Mouse (Mus musculus) stomach, postnatal 0 days (tissue): Measurements from ENCODE around the gene Myo5a. TPM values are rescaled to one million over a fixed set of nuclear protein-coding genes. Genes with fewer than 3 reads are reported as not detected.
A peak's percentile ranks its signal among the peaks of the same experiment; 100 is the strongest.

Source experiments
- ATAC-seq: fragments of 200-750 bp; cut with Nextera tagmentation; 2 replicates; pipeline ENCODE4 v1.8.0; 2017; ENCODE audit not compliant: low FRiP score, low TSS enrichment
- DNase-seq: peaks from one replicate; pipeline ENCODE4 v3.0.0-alpha.2; 2016; ENCODE audit warnings: low spot score
- H3K27ac ChIP-seq: fragments of 300-500 bp; sonication (generic); replicated peaks from 2 replicates; pipeline ENCODE4 v1.5.1; 2014; ENCODE audit warnings: mild to moderate bottlenecking, control low read depth
- H3K27me3 ChIP-seq: fragments of 300-500 bp; sonication (generic); 2 replicates; pipeline ENCODE4 v1.6.1; 2014; ENCODE audit warnings: low read length; ENCODE audit not compliant: control insufficient read depth, insufficient read depth
- H3K36me3 ChIP-seq: fragments of 300-500 bp; sonication (generic); 2 replicates; pipeline ENCODE4 v1.6.1; 2014; ENCODE audit warnings: low read length, mixed read lengths; ENCODE audit not compliant: control insufficient read depth, insufficient read depth
- H3K4me1 ChIP-seq: fragments of 300-500 bp; sonication (generic); replicated peaks from 2 replicates; pipeline ENCODE4 v1.6.1; 2014; ENCODE audit warnings: antibody characterized with exemption; ENCODE audit not compliant: control insufficient read depth, insufficient read depth
- H3K4me2 ChIP-seq: fragments of 300-500 bp; sonication (generic); replicated peaks from 2 replicates; pipeline ENCODE4 v1.6.1; 2014; ENCODE audit warnings: low read depth, mild to moderate bottlenecking, control low read depth, moderate library complexity
- H3K4me3 ChIP-seq: fragments of 300-500 bp; sonication (generic); 2 replicates; pipeline ENCODE4 v1.5.1; 2014; ENCODE audit warnings: low read depth, low read length, control low read depth
- H3K9ac ChIP-seq: fragments of 300-500 bp; sonication (generic); 2 replicates; pipeline ENCODE4 v1.6.1; 2014; ENCODE audit warnings: mild to moderate bottlenecking, low read length, control low read depth, mixed read lengths
- H3K9me3 ChIP-seq: fragments of 300-500 bp; sonication (generic); 2 replicates; pipeline ENCODE4 v1.6.1; 2016; ENCODE audit warnings: low read length; ENCODE audit not compliant: control insufficient read depth
- CTCF ChIP-seq: IDR thresholded peaks from 2 replicates; pipeline ENCODE4 v1.5.1; 2016; ENCODE audit warnings: antibody characterized with exemption, low read depth, mild to moderate bottlenecking, moderate library complexity
- EP300 ChIP-seq: optimal IDR thresholded peaks from 2 replicates; pipeline ENCODE3; 2016; ENCODE audit warnings: antibody characterized with exemption
- WGBS: fragments of 180-500 bp; shearing (Covaris S2); extraction: QIAGEN DNeasy Blood & Tissue Kit; methylation state at CpG from one replicate; pipeline ENCODE4 v1.1.7; 2014; 5-methylcytosine and 5-hydroxymethylcytosine counted together
- polyA plus RNA-seq: library from polyadenylated mRNA; unstranded; fragments of >200 nt; fragmentation: Nextera tagmentation; extraction: Ambion mirVana; gene quantifications from 2 replicates; pipeline ENCODE4 v1.2.1, GENCODE M21; 2015

The Myo5a gene
- 4.3 and 4.9 TPM in 2 replicates for polyA plus RNA-seq

GRCm38 (mm10) chr9:75070457-75071028 is at the start of gene Myo5a:
Gene Myo5a (plus strand): TSS chr9:75071015.
- no peaks in the 10 kb centered on the region for H3K36me3 ChIP-seq
- 0 out of 2 replicates have a peak, but pooled peaks cover 2% of the 10 kb centered on the region for H3K4me1 ChIP-seq
- H3K4me2 ChIP-seq, result peak within 1 kb of the TSS; percentile 95
- TF ChIP-seq EP300, result no peak
- TF ChIP-seq CTCF, result no peak
- 22% methylated on average over 23 of the region's 23 CpGs for WGBS
- H3K9ac ChIP-seq, result peak within 1 kb of the TSS; percentile 78
- no peaks in the 10 kb centered on the region for H3K27me3 ChIP-seq
- no peaks in the 10 kb centered on the region for H3K9me3 ChIP-seq
- no peak for DNase-seq
- peak within 1 kb of the TSS; percentile 73 for H3K4me3 ChIP-seq
- peak within 1 kb of the TSS; percentile 86 for H3K27ac ChIP-seq
- ATAC-seq, result no peak; the same call in 1 of the 2 replicates

GRCm38 (mm10) chr9:75022546-75022945 is 48.3 kb upstream of the Myo5a start:
- 60% methylated on average over 7 of the region's 7 CpGs for WGBS
- TF ChIP-seq CTCF, result no peak
- TF ChIP-seq EP300, result no peak
- Histone ChIP-seq H3K4me2 (no peak overlapping the region), H3K27me3 (no peaks in the 10 kb centered on the region), H3K4me3 (no peak overlapping the region), H3K27ac (0 out of 2 replicates have a peak overlapping the region, but pooled peaks have one; percentile 13), H3K4me1 (no peaks in the 10 kb centered on the region), H3K36me3 (peaks cover 8% of the 10 kb centered on the region; the same call in 1 of the 2 replicates), H3K9me3 (no peaks in the 10 kb centered on the region), H3K9ac (no peak overlapping the region)
- ATAC-seq, result no peak
- DNase-seq, result no peak

GRCm38 (mm10) chr9:75023150-75023894 is 47.5 kb upstream of the Myo5a start:
- 59% methylated on average over 5 of the region's 5 CpGs for WGBS
- H3K27ac ChIP-seq, result no peak overlapping the region
- no peaks in the 10 kb centered on the region for H3K4me1 ChIP-seq
- no peak overlapping the region for H3K9ac ChIP-seq
- no peaks in the 10 kb centered on the region for H3K9me3 ChIP-seq
- H3K4me3 ChIP-seq, result no peak overlapping the region
- no peaks in the 10 kb centered on the region for H3K27me3 ChIP-seq
- peaks cover 8% of the 10 kb centered on the region; the same call in 1 of the 2 replicates for H3K36me3 ChIP-seq
- no peak overlapping the region for H3K4me2 ChIP-seq
- DNase-seq, result peak; percentile 1
- no peak for ATAC-seq
- TF ChIP-seq CTCF (no peak), EP300 (no peak)

DNA sequence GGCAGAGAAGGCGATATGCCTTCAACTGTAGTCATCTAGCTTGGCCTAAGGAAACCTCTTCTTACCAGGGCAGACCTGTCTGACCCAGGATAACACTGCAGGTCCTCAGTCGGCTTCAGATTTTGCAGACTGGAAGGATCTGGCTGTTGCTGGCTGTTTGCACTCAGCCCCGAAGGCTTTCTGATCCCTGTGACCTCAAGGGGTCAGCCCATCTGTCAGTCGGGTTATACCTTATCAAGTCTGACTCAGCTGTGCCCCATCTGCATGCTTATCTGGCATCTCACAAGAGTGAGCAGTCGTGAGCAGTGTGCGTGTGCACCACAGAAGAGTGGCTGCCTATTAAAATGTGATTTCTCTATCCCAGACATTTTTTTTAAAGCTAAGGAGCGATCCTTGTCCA is 46.7 kb upstream of the Myo5a start:
- peaks cover 3% of the 10 kb centered on the region; the same call in 1 of the 2 replicates for H3K36me3 ChIP-seq
- 50% methylated on average over 7 of the region's 7 CpGs for WGBS
- no peaks in the 10 kb centered on the region for H3K27me3 ChIP-seq
- H3K4me2 ChIP-seq, result no peak overlapping the region
- no peak overlapping the region for H3K27ac ChIP-seq
- H3K9ac ChIP-seq, result no peak overlapping the region
- no peaks in the 10 kb centered on the region for H3K4me1 ChIP-seq
- DNase-seq, result no peak
- no peak for ATAC-seq
- no peak for TF ChIP-seq EP300
- no peak for TF ChIP-seq CTCF
- no peak overlapping the region for H3K4me3 ChIP-seq
- H3K9me3 ChIP-seq, result no peaks in the 10 kb centered on the region

DNA sequence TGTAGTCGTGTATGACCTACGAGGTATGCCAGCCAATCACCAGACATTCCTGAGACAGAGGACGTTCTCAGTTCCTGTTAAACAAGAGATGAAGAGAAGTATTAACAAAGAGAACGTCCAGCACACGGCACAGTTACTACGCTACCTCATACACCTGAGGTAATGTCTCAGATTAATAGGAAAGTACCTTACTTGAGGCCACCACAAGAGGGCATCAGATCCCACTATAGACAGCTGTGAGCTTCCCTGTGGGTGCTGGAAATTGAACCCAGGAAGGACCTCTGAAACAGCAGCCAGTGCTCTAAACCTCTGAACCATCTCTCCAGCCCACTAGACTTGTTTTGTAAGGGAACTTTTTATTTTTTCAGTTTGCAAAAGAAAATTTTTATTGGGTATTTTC is 45.1 kb upstream of the Myo5a start:
- DNase-seq, result no peak
- TF ChIP-seq EP300 (no peak), CTCF (peak; percentile 63)
- H3K9ac ChIP-seq, result no peak overlapping the region

GRCm38 (mm10) chr9:75032408-75032807 is 38.4 kb upstream of the Myo5a start:
- Histone ChIP-seq H3K27ac (no peak overlapping the region), H3K4me3 (no peak overlapping the region), H3K27me3 (no peaks in the 10 kb centered on the region), H3K4me2 (no peak overlapping the region), H3K36me3 (peaks cover 2% of the 10 kb centered on the region; the same call in 1 of the 2 replicates), H3K9ac (no peak overlapping the region), H3K9me3 (no peaks in the 10 kb centered on the region), H3K4me1 (no peaks in the 10 kb centered on the region)
- DNase-seq, result no peak
- no peak for ATAC-seq
- TF ChIP-seq CTCF (no peak), EP300 (no peak)
- 93% methylated on average over 1 of the region's 1 CpGs for WGBS

More for the DNA sequence above, 45.1 kb upstream of the Myo5a start:
- no peak for ATAC-seq
- 76% methylated on average over 6 of the region's 6 CpGs for WGBS
- Histone ChIP-seq H3K27ac (no peak overlapping the region), H3K4me3 (no peak overlapping the region), H3K27me3 (no peaks in the 10 kb centered on the region), H3K9me3 (no peaks in the 10 kb centered on the region), H3K36me3 (no peaks in the 10 kb centered on the region), H3K4me1 (no peaks in the 10 kb centered on the region), H3K4me2 (no peak overlapping the region)
